25 mouse cellular contexts compared by ENCODE assay signal in genomic region chr10:83530384-83530967, GRCm38 (mm10). TPM values are rescaled to one million over a fixed set of nuclear protein-coding genes. Genes with fewer than 3 reads are reported as not detected.
DNase-seq lines count a peak whose midpoint lies in the region; ATAC-seq and TF ChIP-seq lines count a peak whose summit lies in the region.
"Had no signal": no experiment of that assay in that cellular context is flagged by ENCODE, and none has a peak within 500 bp of the region (broad histone marks: within the 10 kb centered on the region; RNA-seq: fewer than 3 reads in every experiment).

No protein-coding gene starts in this region.

- H3K9me3 ChIP-seq in midbrain, embryonic 14.5 days (ENCODE audit: control insufficient read depth, low read length), result no peaks in the 10 kb centered on the region
- H3K9me3 ChIP-seq: embryonic facial prominence, embryonic 15.5 days; forebrain, embryonic 15.5 days; heart, embryonic 13.5 days; hindbrain, embryonic 15.5 days had no signal

- H3K4me2 ChIP-seq in myocyte (ENCODE audit: low read depth), result peak overlapping the region; percentile 87
- no peak overlapping the region for H3K4me2 ChIP-seq in midbrain, embryonic 14.5 days (ENCODE audit: low read length)
- H3K4me2 ChIP-seq: embryonic facial prominence, embryonic 15.5 days; forebrain, embryonic 15.5 days; heart, embryonic 13.5 days; hindbrain, embryonic 15.5 days had no signal

- no peak overlapping the region for H3K9ac ChIP-seq in midbrain, embryonic 14.5 days (replicated peaks; ENCODE audit: low read length)
- H3K9ac ChIP-seq: embryonic facial prominence, embryonic 15.5 days; forebrain, embryonic 15.5 days; heart, embryonic 13.5 days; hindbrain, embryonic 15.5 days had no signal

- no peak overlapping the region for H3K4me3 ChIP-seq in myocyte
- no peak overlapping the region for H3K4me3 ChIP-seq in midbrain, embryonic 14.5 days (replicated peaks; ENCODE audit: low read depth, low read length)
- H3K4me3 ChIP-seq: embryonic facial prominence, embryonic 15.5 days; erythroblast, embryonic 14.5 days; forebrain, embryonic 15.5 days; heart, embryonic 13.5 days; hindbrain, embryonic 15.5 days had no signal

- peaks cover 32% of the 10 kb centered on the region for H3K36me3 ChIP-seq in myocyte (ENCODE audit: control insufficient read depth, insufficient read depth)
- H3K36me3 ChIP-seq in midbrain, embryonic 14.5 days (ENCODE audit: control insufficient read depth, insufficient read depth, low read length), result peaks cover 17% of the 10 kb centered on the region
- H3K36me3 ChIP-seq: embryonic facial prominence, embryonic 15.5 days had no signal

- TF ChIP-seq POLR2A in myocyte (IDR thresholded peaks at IDR 0.05; ENCODE audit: insufficient read length, low read depth), result no peak

- peaks cover 44% of the 10 kb centered on the region for H3K79me2 ChIP-seq in myocyte (ENCODE audit: control insufficient read depth, insufficient read depth)

- no peak overlapping the region for H3K27ac ChIP-seq in midbrain, embryonic 14.5 days (replicated peaks; ENCODE audit: low read depth, low read length)
- H3K27ac ChIP-seq: embryonic facial prominence, embryonic 15.5 days; forebrain, embryonic 15.5 days; heart, embryonic 13.5 days; hindbrain, embryonic 15.5 days had no signal

- H3K4me1 ChIP-seq in midbrain, embryonic 14.5 days (ENCODE audit: control insufficient read depth, insufficient read depth, low read length), result peaks cover 8% of the 10 kb centered on the region
- H3K4me1 ChIP-seq: embryonic facial prominence, embryonic 15.5 days had no signal

- peak; percentile 63 for DNase-seq in 3T3-L1 (ENCODE audit: low read depth, low spot score)
- DNase-seq in Muller cell, postnatal 12 days (ENCODE audit: inconsistent ontology term), result peak; percentile 17
- peak; percentile 12 for DNase-seq in brain, adult 2 months (ENCODE audit: low read depth, low spot score)
- no peak for DNase-seq in midbrain, embryonic 14.5 days
- no peak for DNase-seq in adrenal gland, postnatal 10 days
- DNase-seq: adrenal gland, adult 2 months; adrenal gland, postnatal 36 days; B cell, adult 2 months; cerebellum, adult 11 months; cerebellum, adult 8-10 months; cerebellum, postnatal 14 days; embryo, embryonic 11 days; gastrocnemius, postnatal 25 days; heart, postnatal 36 days had no signal

- WGBS in midbrain, embryonic 14.5 days, result 86% methylated on average over 6 of the region's 6 CpGs

- no peaks in the 10 kb centered on the region for H3K27me3 ChIP-seq in myocyte (ENCODE audit: control insufficient read depth, insufficient read depth, insufficient read length)
- no peaks in the 10 kb centered on the region; the same call in 1 of the 2 replicates for H3K27me3 ChIP-seq in midbrain, embryonic 14.5 days (ENCODE audit: control insufficient read depth, insufficient read depth, low read length)
- H3K27me3 ChIP-seq: CH12.LX; embryonic facial prominence, embryonic 15.5 days; forebrain, embryonic 15.5 days; hindbrain, embryonic 15.5 days had no signal

- no peak for ATAC-seq in midbrain, embryonic 14.5 days (ENCODE audit: low FRiP score, low TSS enrichment)
- ATAC-seq in CD4-positive, CD25-positive, alpha-beta regulatory T cell, adult 4 months, result no peak
- ATAC-seq: activated CD4-positive, CD25-positive, alpha-beta regulatory T cell, adult 4 months; forebrain, embryonic 15.5 days; intestine, postnatal 0 days had no signal

- no peak overlapping the region for H3ac ChIP-seq in myocyte (ENCODE audit: control insufficient read depth, insufficient read length)

TF ChIP-seq in myocyte, 11 proteins besides CTCF, POLR2A, EP300 and RAD21:
- peak; percentile 95 for TF ChIP-seq CEBPB (IDR thresholded peaks at IDR 0.05; ENCODE audit: insufficient read depth, poor library complexity, severe bottlenecking)
- TF ChIP-seq POLR2AphosphoS2 (IDR thresholded peaks at IDR 0.05; ENCODE audit: insufficient read length, low read depth), result peak; percentile 25
- TF ChIP-seq SRF (IDR thresholded peaks at IDR 0.05; ENCODE audit: control insufficient read depth, insufficient read length, low read depth), result no peak

RNA-seq across cellular contexts. Expression of gene Aldh1l2, which starts 3.5 kb away (rescaled TPM):
- 71.8 TPM for polyA plus RNA-seq in myocyte (2012; fragmentation: generic; extraction: Trizol)
- 16.0 and 18.5 TPM in 2 replicates for polyA plus RNA-seq in midbrain, embryonic 14.5 days (2014; fragmentation: Nextera tagmentation; extraction: Ambion mirVana)
- total RNA-seq in adrenal gland, postnatal 10 days (2021), result 1 to 10 TPM; 1.5 to 2.5 TPM
- not detected for polyA plus RNA-seq in CD4-positive, CD25-positive, alpha-beta regulatory T cell, adult 4 months (2017; shearing (Covaris generic))
- total RNA-seq: common myeloid progenitor, adult 5-6 weeks had no signal
- polyA plus RNA-seq: activated CD4-positive, CD25-positive, alpha-beta regulatory T cell, adult 4 months; erythroblast, embryonic 14.5 days had no signal

RNA-seq across cellular contexts. Expression of gene Washc4, which starts 13.1 kb away (rescaled TPM):
- polyA plus RNA-seq in myocyte (2012; fragmentation: generic; extraction: Trizol), result 7.2 TPM
- polyA plus RNA-seq in midbrain, embryonic 14.5 days (2014; fragmentation: Nextera tagmentation; extraction: Ambion mirVana), result 20.7 and 35.0 TPM in 2 replicates
- total RNA-seq in adrenal gland, postnatal 10 days (2021), result 10 to 100 TPM; 18.0 to 20.8 TPM
- polyA plus RNA-seq in CD4-positive, CD25-positive, alpha-beta regulatory T cell, adult 4 months (2017; shearing (Covaris generic)), result 10 to 100 TPM; 21.7 to 26.4 TPM
- polyA plus RNA-seq: erythroblast, embryonic 14.5 days had no signal

Comparison
In these comparisons a context has a peak if more than half of its experiments do, and no peak if none do; other contexts are left out.
1. DNase-seq: peak in 3T3-L1 (single experiment), Muller cell, postnatal 12 days (single experiment) and brain, adult 2 months (single experiment); none in midbrain, embryonic 14.5 days (single experiment) and adrenal gland, postnatal 10 days (single experiment).
2. RNA of gene Aldh1l2, which starts 3.5 kb away (polyA plus RNA-seq): 71.8 TPM in myocyte (single experiment) and 16.0 to 18.5 TPM in midbrain, embryonic 14.5 days; not detected in CD4-positive, CD25-positive, alpha-beta regulatory T cell, adult 4 months; every median in the first group is over 10 times any median in the second.